10 mouse cellular contexts compared by ENCODE assay signal in genomic region chr12:107960365-107960764, GRCm38 (mm10). TPM values are rescaled to one million over a fixed set of nuclear protein-coding genes. Genes with fewer than 3 reads are reported as not detected.
DNase-seq lines count a peak whose midpoint lies in the region; ATAC-seq lines count a peak whose summit lies in the region.
"Had no signal": no experiment of that assay in that cellular context is flagged by ENCODE, and none has a peak within 500 bp of the region (broad histone marks: within the 10 kb centered on the region; RNA-seq: fewer than 3 reads in every experiment).

No protein-coding gene starts in this region.

- peak overlapping the region; percentile 41; the same call in 1 of the 2 replicates for H3K9ac ChIP-seq in heart, embryonic 16.5 days (ENCODE audit: low read length)
- no peak overlapping the region for H3K9ac ChIP-seq in embryonic facial prominence, embryonic 15.5 days
- no peak overlapping the region for H3K9ac ChIP-seq in intestine, embryonic 15.5 days
- H3K9ac ChIP-seq: stomach, embryonic 15.5 days had no signal

- H3K4me2 ChIP-seq in heart, embryonic 16.5 days (ENCODE audit: low read depth, low read length), result peak overlapping the region; percentile 41; the same call in 1 of the 2 replicates
- peak overlapping the region; percentile 35 for H3K4me2 ChIP-seq in embryonic facial prominence, embryonic 15.5 days (replicated peaks)
- no peak overlapping the region for H3K4me2 ChIP-seq in intestine, embryonic 15.5 days (replicated peaks)

- H3K9me3 ChIP-seq in heart, embryonic 16.5 days (replicated peaks; ENCODE audit: control insufficient read depth, low read length), result no peaks in the 10 kb centered on the region
- no peaks in the 10 kb centered on the region for H3K9me3 ChIP-seq in embryonic facial prominence, embryonic 15.5 days (replicated peaks)
- no peaks in the 10 kb centered on the region for H3K9me3 ChIP-seq in intestine, embryonic 15.5 days
- H3K9me3 ChIP-seq: stomach, embryonic 15.5 days had no signal

- no peak for DNase-seq in heart, adult 18-20 months
- DNase-seq in naive thymus-derived CD4-positive, alpha-beta T cell, adult 2 months (ENCODE audit: low read depth), result peak; percentile 50
- no peak for DNase-seq in frontal cortex, postnatal 25 days (ENCODE audit: low spot score in 2 of 2)
- DNase-seq in cerebellum, postnatal 10 days, result no peak
- no peak for DNase-seq in cerebellum, adult 18-20 months
- DNase-seq: cerebellum, adult 8-10 months had no signal

- H3K27ac ChIP-seq in heart, embryonic 16.5 days (ENCODE audit: low read length), result peak overlapping the region; percentile 56
- peak overlapping the region; percentile 73 for H3K27ac ChIP-seq in embryonic facial prominence, embryonic 15.5 days (replicated peaks)
- H3K27ac ChIP-seq in intestine, embryonic 15.5 days, result no peak overlapping the region

- H3K4me3 ChIP-seq in heart, embryonic 16.5 days (ENCODE audit: low read length), result no peak overlapping the region
- no peak overlapping the region for H3K4me3 ChIP-seq in embryonic facial prominence, embryonic 15.5 days (replicated peaks)
- no peak overlapping the region for H3K4me3 ChIP-seq in intestine, embryonic 15.5 days (replicated peaks)
- H3K4me3 ChIP-seq: stomach, embryonic 15.5 days had no signal

- no peaks in the 10 kb centered on the region for H3K36me3 ChIP-seq in heart, embryonic 16.5 days (ENCODE audit: control insufficient read depth, insufficient read depth)
- no peaks in the 10 kb centered on the region for H3K36me3 ChIP-seq in embryonic facial prominence, embryonic 15.5 days
- no peaks in the 10 kb centered on the region for H3K36me3 ChIP-seq in intestine, embryonic 15.5 days
- H3K36me3 ChIP-seq: stomach, embryonic 15.5 days had no signal

- H3K27me3 ChIP-seq in heart, embryonic 16.5 days (ENCODE audit: control insufficient read depth, insufficient read depth, low read length), result no peaks in the 10 kb centered on the region
- H3K27me3 ChIP-seq in embryonic facial prominence, embryonic 15.5 days, result no peaks in the 10 kb centered on the region
- H3K27me3 ChIP-seq in intestine, embryonic 15.5 days (replicated peaks), result no peaks in the 10 kb centered on the region
- H3K27me3 ChIP-seq: stomach, embryonic 15.5 days had no signal

- 38% methylated on average over 14 of the region's 14 CpGs for WGBS in heart, embryonic 16.5 days
- 30% methylated on average over 14 of the region's 14 CpGs for WGBS in embryonic facial prominence, embryonic 15.5 days
- 48% methylated on average over 14 of the region's 14 CpGs for WGBS in intestine, embryonic 15.5 days

- H3K4me1 ChIP-seq in heart, embryonic 16.5 days (ENCODE audit: control insufficient read depth, insufficient read depth, low read length), result peaks cover 32% of the 10 kb centered on the region
- peaks cover 79% of the 10 kb centered on the region for H3K4me1 ChIP-seq in embryonic facial prominence, embryonic 15.5 days
- peaks cover 26% of the 10 kb centered on the region for H3K4me1 ChIP-seq in intestine, embryonic 15.5 days (replicated peaks)

- peak; percentile 16; the same call in 1 of the 2 replicates for ATAC-seq in heart, embryonic 16.5 days (replicated peaks; ENCODE audit: extremely low read depth, insufficient read depth, low FRiP score)
- no peak for ATAC-seq in embryonic facial prominence, embryonic 15.5 days (ENCODE audit: insufficient number of reproducible peaks, low FRiP score, low TSS enrichment, low read depth)
- ATAC-seq in intestine, embryonic 15.5 days, result 0 out of 2 replicates have a peak, but pooled peaks have one; percentile 22

RNA-seq across cellular contexts. Expression of gene Bcl11b, which starts 43.0 kb away (rescaled TPM):
- polyA plus RNA-seq in heart, embryonic 16.5 days (2015; fragmentation: Nextera tagmentation; extraction: Ambion mirVana), result 6.3 and 9.0 TPM in 2 replicates
- total RNA-seq in heart, adult 18-20 months (2021), result 1 to 10 TPM in 1 of 2 experiments, under 1 TPM in 1; 0.69 to 1.1 TPM
- polyA plus RNA-seq in embryonic facial prominence, embryonic 15.5 days (2015; fragmentation: Nextera tagmentation; extraction: Ambion mirVana), result 27.0 and 28.8 TPM in 2 replicates
- polyA plus RNA-seq in intestine, embryonic 15.5 days (2015; fragmentation: Nextera tagmentation; extraction: Ambion mirVana), result 6.7 and 6.9 TPM in 2 replicates
